ENCODE assay signal across 8 mouse cellular contexts in genomic region chr14:20347441-20347990, GRCm38 (mm10). TPM values are rescaled to one million over a fixed set of nuclear protein-coding genes. Genes with fewer than 3 reads are reported as not detected.
DNase-seq lines count a peak whose midpoint lies in the region; ATAC-seq and TF ChIP-seq lines count a peak whose summit lies in the region.

No protein-coding gene starts in this region.

- peak overlapping the region; percentile 93 for H3K4me3 ChIP-seq in liver, adult 2 months (ENCODE audit: insufficient read depth, low read depth, low read length)
- H3K4me3 ChIP-seq in embryonic facial prominence, embryonic 12.5 days: peak overlapping the region; percentile 72
- H3K4me3 ChIP-seq in hindbrain, embryonic 16.5 days (ENCODE audit: low read length): peak overlapping the region; percentile 81
- peak overlapping the region; percentile 97 for H3K4me3 ChIP-seq in midbrain, embryonic 15.5 days

- no peaks in the 10 kb centered on the region for H3K9me3 ChIP-seq in embryonic facial prominence, embryonic 12.5 days
- H3K9me3 ChIP-seq in hindbrain, embryonic 16.5 days (ENCODE audit: control insufficient read depth, low read length): no peaks in the 10 kb centered on the region
- no peaks in the 10 kb centered on the region for H3K9me3 ChIP-seq in midbrain, embryonic 15.5 days

- peaks cover 5% of the 10 kb centered on the region; the same call in 1 of the 2 replicates for H3K79me2 ChIP-seq in liver, adult 2 months (ENCODE audit: control insufficient read depth, insufficient read depth, low read length)

- peak overlapping the region; percentile 87 for H3K9ac ChIP-seq in liver, adult 2 months (ENCODE audit: low read depth, low read length)
- H3K9ac ChIP-seq in embryonic facial prominence, embryonic 12.5 days: peak overlapping the region; percentile 72
- H3K9ac ChIP-seq in hindbrain, embryonic 16.5 days (ENCODE audit: low read depth, low read length): peak overlapping the region; percentile 87
- peak overlapping the region; percentile 78 for H3K9ac ChIP-seq in midbrain, embryonic 15.5 days

- TF ChIP-seq POLR2A in liver, adult 2 months (IDR thresholded peaks at IDR 0.05; ENCODE audit: extremely low read depth, insufficient read depth, low read length): no peak

- peaks cover 11% of the 10 kb centered on the region for H3K4me1 ChIP-seq in liver, adult 2 months (ENCODE audit: control insufficient read depth, insufficient read depth, low read length)
- H3K4me1 ChIP-seq in embryonic facial prominence, embryonic 12.5 days: peaks cover 16% of the 10 kb centered on the region
- H3K4me1 ChIP-seq in hindbrain, embryonic 16.5 days (ENCODE audit: control insufficient read depth, insufficient read depth, low read depth, low read length): peaks cover 15% of the 10 kb centered on the region
- H3K4me1 ChIP-seq in midbrain, embryonic 15.5 days: peaks cover 35% of the 10 kb centered on the region

- H3K36me3 ChIP-seq in liver, adult 2 months (ENCODE audit: control insufficient read depth, insufficient read depth, low read length): peaks cover 7% of the 10 kb centered on the region
- peaks cover 18% of the 10 kb centered on the region for H3K36me3 ChIP-seq in embryonic facial prominence, embryonic 12.5 days
- H3K36me3 ChIP-seq in hindbrain, embryonic 16.5 days (ENCODE audit: control insufficient read depth, insufficient read depth, low read length): peaks cover 8% of the 10 kb centered on the region
- H3K36me3 ChIP-seq in midbrain, embryonic 15.5 days (replicated peaks): peaks cover 4% of the 10 kb centered on the region; the same call in 1 of the 2 replicates

- under 1% methylated on average over 15 of the region's 15 CpGs for WGBS in liver, adult 2 months
- 3% methylated on average over 15 of the region's 15 CpGs for WGBS in embryonic facial prominence, embryonic 12.5 days
- 5% methylated on average over 15 of the region's 15 CpGs for WGBS in hindbrain, embryonic 16.5 days
- 5% methylated on average over 15 of the region's 15 CpGs for WGBS in midbrain, embryonic 15.5 days

- peak; percentile 13; the same call in 1 of the 2 replicates for ATAC-seq in embryonic facial prominence, embryonic 12.5 days (ENCODE audit: insufficient number of reproducible peaks, insufficient read depth, low FRiP score, low TSS enrichment)
- peak; percentile 83 for ATAC-seq in hindbrain, embryonic 16.5 days
- ATAC-seq in midbrain, embryonic 15.5 days (replicated peaks): peak; percentile 58

- DNase-seq in liver, adult 2 months (ENCODE audit: extremely low read depth, low read depth, low spot score): no peak
- DNase-seq in liver: no peak
- no peak for DNase-seq in ovary, postnatal 14 days (ENCODE audit: low spot score)
- no peak for DNase-seq in cerebellum, postnatal 4 days (ENCODE audit: low spot score in 2 of 2)
- DNase-seq in embryo, embryonic 10 days (ENCODE audit: low spot score): no peak

- peak overlapping the region; percentile 76 for H3K4me2 ChIP-seq in embryonic facial prominence, embryonic 12.5 days (replicated peaks)
- H3K4me2 ChIP-seq in hindbrain, embryonic 16.5 days (ENCODE audit: low read length): peak overlapping the region; percentile 73
- peak overlapping the region; percentile 81 for H3K4me2 ChIP-seq in midbrain, embryonic 15.5 days

- peak overlapping the region; percentile 68 for H3K27ac ChIP-seq in liver, adult 2 months (replicated peaks; ENCODE audit: insufficient read depth, low read depth, low read length)
- peak overlapping the region; percentile 69; the same call in 1 of the 2 replicates for H3K27ac ChIP-seq in embryonic facial prominence, embryonic 12.5 days
- peak overlapping the region; percentile 78 for H3K27ac ChIP-seq in hindbrain, embryonic 16.5 days (ENCODE audit: low read depth, low read length)
- peak overlapping the region; percentile 96 for H3K27ac ChIP-seq in midbrain, embryonic 15.5 days

- no peak for TF ChIP-seq CTCF in liver, adult 2 months (IDR thresholded peaks at IDR 0.05; ENCODE audit: low read depth, low read length)

- H3K27me3 ChIP-seq in liver, adult 2 months (ENCODE audit: control insufficient read depth, insufficient read depth, low read length): no peaks in the 10 kb centered on the region
- H3K27me3 ChIP-seq in embryonic facial prominence, embryonic 12.5 days: no peaks in the 10 kb centered on the region
- H3K27me3 ChIP-seq in hindbrain, embryonic 16.5 days (replicated peaks; ENCODE audit: control insufficient read depth, insufficient read depth, low read length): no peaks in the 10 kb centered on the region
- no peaks in the 10 kb centered on the region for H3K27me3 ChIP-seq in midbrain, embryonic 15.5 days (replicated peaks)

RNA-seq across cellular contexts. Expression of gene Ecd, which starts 0.4 kb away (rescaled TPM):
- total RNA-seq in liver, adult 2 months (2014; rRNA removed): 16.7 and 17.5 TPM in 2 replicates
- 13.6 and 14.9 TPM in 2 replicates for polyA plus RNA-seq in liver, adult 2 months (2012; rRNA removed)
- 56.9 and 58.7 TPM in 2 replicates for polyA plus RNA-seq in embryonic facial prominence, embryonic 12.5 days (2016; fragmentation: Nextera tagmentation; extraction: Ambion mirVana)
- polyA plus RNA-seq in hindbrain, embryonic 16.5 days (2015; fragmentation: Nextera tagmentation; extraction: Ambion mirVana): 46.5 and 52.5 TPM in 2 replicates
- 49.2 and 54.3 TPM in 2 replicates for polyA plus RNA-seq in midbrain, embryonic 15.5 days (2015; fragmentation: Nextera tagmentation; extraction: Ambion mirVana)

RNA-seq across cellular contexts. Expression of gene Fam149b, which starts 0.4 kb away (rescaled TPM):
- total RNA-seq in liver, adult 2 months (2014; rRNA removed): 20.8 and 24.8 TPM in 2 replicates
- 14.6 and 17.5 TPM in 2 replicates for polyA plus RNA-seq in liver, adult 2 months (2012; rRNA removed)
- polyA plus RNA-seq in embryonic facial prominence, embryonic 12.5 days (2016; fragmentation: Nextera tagmentation; extraction: Ambion mirVana): 48.4 and 53.5 TPM in 2 replicates
- 40.1 and 40.4 TPM in 2 replicates for polyA plus RNA-seq in hindbrain, embryonic 16.5 days (2015; fragmentation: Nextera tagmentation; extraction: Ambion mirVana)
- 47.3 and 48.4 TPM in 2 replicates for polyA plus RNA-seq in midbrain, embryonic 15.5 days (2015; fragmentation: Nextera tagmentation; extraction: Ambion mirVana)

RNA-seq across cellular contexts. Expression of gene Dnajc9, which starts 41.2 kb away (rescaled TPM):
- total RNA-seq in liver, adult 2 months (2014; rRNA removed): 6.6 and 7.9 TPM in 2 replicates
- polyA plus RNA-seq in liver, adult 2 months (2012; rRNA removed): 4.6 and 5.7 TPM in 2 replicates
- polyA plus RNA-seq in embryonic facial prominence, embryonic 12.5 days (2016; fragmentation: Nextera tagmentation; extraction: Ambion mirVana): 231 and 238 TPM in 2 replicates
- 129 and 131 TPM in 2 replicates for polyA plus RNA-seq in hindbrain, embryonic 16.5 days (2015; fragmentation: Nextera tagmentation; extraction: Ambion mirVana)
- polyA plus RNA-seq in midbrain, embryonic 15.5 days (2015; fragmentation: Nextera tagmentation; extraction: Ambion mirVana): 130 and 134 TPM in 2 replicates

RNA-seq across cellular contexts. Expression of gene Mrps16, which starts 45.9 kb away (rescaled TPM):
- total RNA-seq in liver, adult 2 months (2014; rRNA removed): 24.9 and 29.4 TPM in 2 replicates
- polyA plus RNA-seq in liver, adult 2 months (2012; rRNA removed): 26.7 and 29.2 TPM in 2 replicates
- 87.4 and 91.6 TPM in 2 replicates for polyA plus RNA-seq in embryonic facial prominence, embryonic 12.5 days (2016; fragmentation: Nextera tagmentation; extraction: Ambion mirVana)
- polyA plus RNA-seq in hindbrain, embryonic 16.5 days (2015; fragmentation: Nextera tagmentation; extraction: Ambion mirVana): 64.7 and 68.0 TPM in 2 replicates
- 57.0 and 60.5 TPM in 2 replicates for polyA plus RNA-seq in midbrain, embryonic 15.5 days (2015; fragmentation: Nextera tagmentation; extraction: Ambion mirVana)

RNA-seq across cellular contexts. Expression of gene Nudt13, which starts 53.0 kb away (rescaled TPM):
- total RNA-seq in liver, adult 2 months (2014; rRNA removed): 10.0 and 10.7 TPM in 2 replicates
- polyA plus RNA-seq in liver, adult 2 months (2012; rRNA removed): 10.0 and 13.7 TPM in 2 replicates
- polyA plus RNA-seq in embryonic facial prominence, embryonic 12.5 days (2016; fragmentation: Nextera tagmentation; extraction: Ambion mirVana): 14.1 and 15.6 TPM in 2 replicates
- 15.8 and 16.4 TPM in 2 replicates for polyA plus RNA-seq in hindbrain, embryonic 16.5 days (2015; fragmentation: Nextera tagmentation; extraction: Ambion mirVana)
- 16.7 and 18.5 TPM in 2 replicates for polyA plus RNA-seq in midbrain, embryonic 15.5 days (2015; fragmentation: Nextera tagmentation; extraction: Ambion mirVana)

Comparison
In these comparisons a context has a peak if more than half of its experiments do, and no peak if none do; other contexts are left out.
1. ATAC-seq: peak in every context shown above with its lines; median percentile 83 in hindbrain, embryonic 16.5 days; 58 in midbrain, embryonic 15.5 days; 13 in embryonic facial prominence, embryonic 12.5 days.
2. RNA of gene Dnajc9, which starts 41.2 kb away (polyA plus RNA-seq): 231 to 238 TPM in embryonic facial prominence, embryonic 12.5 days, 130 to 134 TPM in midbrain, embryonic 15.5 days and 129 to 131 TPM in hindbrain, embryonic 16.5 days; 4.6 to 5.7 TPM in liver, adult 2 months; every median in the first group is over 10 times any median in the second.
3. Peak in every context shown above with its lines, with median percentiles within 50 percentile points of each other: H3K27ac ChIP-seq, H3K4me3 ChIP-seq, H3K9ac ChIP-seq and H3K4me2 ChIP-seq.